Mouse (Mus musculus) forebrain, embryonic 12.5 days (tissue): ENCODE data around the gene Zg16. TPM values are rescaled to one million over a fixed set of nuclear protein-coding genes. Genes with fewer than 3 reads are reported as not detected.

Source experiments
- ATAC-seq: fragments of 200-750 bp; cut with Nextera tagmentation; 2 replicates; pipeline ENCODE4 v1.8.0; 2017; ENCODE audit warnings: moderate TSS enrichment; ENCODE audit not compliant: low FRiP score
- H3K27ac ChIP-seq: fragments of 300-500 bp; sonication (generic); 2 replicates; pipeline ENCODE4 v1.5.1; 2016; ENCODE audit warnings: mild to moderate bottlenecking
- H3K27me3 ChIP-seq: fragments of 300-500 bp; sonication (generic); 2 replicates; pipeline ENCODE4 v1.6.1; 2016; ENCODE audit warnings: mild to moderate bottlenecking
- H3K36me3 ChIP-seq: fragments of 300-500 bp; sonication (generic); replicated peaks from 2 replicates; pipeline ENCODE4 v1.6.1; 2016; ENCODE audit warnings: mild to moderate bottlenecking
- H3K4me1 ChIP-seq: fragments of 300-500 bp; sonication (generic); 2 replicates; pipeline ENCODE4 v1.6.1; 2016
- H3K4me2 ChIP-seq: fragments of 300-500 bp; sonication (generic); 2 replicates; pipeline ENCODE4 v1.6.1; 2016; ENCODE audit warnings: mild to moderate bottlenecking, moderate library complexity
- H3K4me3 ChIP-seq: fragments of 300-500 bp; sonication (generic); replicated peaks from 2 replicates; pipeline ENCODE4 v1.5.1; 2016; ENCODE audit warnings: mild to moderate bottlenecking
- H3K9ac ChIP-seq: fragments of 300-500 bp; sonication (generic); 2 replicates; pipeline ENCODE4 v1.6.1; 2016; ENCODE audit warnings: mild to moderate bottlenecking
- H3K9me3 ChIP-seq: fragments of 300-500 bp; sonication (generic); 2 replicates; pipeline ENCODE4 v1.6.1; 2016
- WGBS: fragments of 180-500 bp; shearing (Covaris S2); methylation state at CpG from one replicate; pipeline ENCODE4 v1.1.7; 2016; 5-methylcytosine and 5-hydroxymethylcytosine counted together
- polyA plus RNA-seq: library from polyadenylated mRNA; unstranded; fragments of >200 nt; fragmentation: Nextera tagmentation; extraction: Ambion mirVana; gene quantifications from 2 replicates; pipeline ENCODE4 v1.2.1, GENCODE M21; 2016

Gene Zg16
- polyA plus RNA-seq, 1 experiment from 2014 or later, result not detected

DNA sequence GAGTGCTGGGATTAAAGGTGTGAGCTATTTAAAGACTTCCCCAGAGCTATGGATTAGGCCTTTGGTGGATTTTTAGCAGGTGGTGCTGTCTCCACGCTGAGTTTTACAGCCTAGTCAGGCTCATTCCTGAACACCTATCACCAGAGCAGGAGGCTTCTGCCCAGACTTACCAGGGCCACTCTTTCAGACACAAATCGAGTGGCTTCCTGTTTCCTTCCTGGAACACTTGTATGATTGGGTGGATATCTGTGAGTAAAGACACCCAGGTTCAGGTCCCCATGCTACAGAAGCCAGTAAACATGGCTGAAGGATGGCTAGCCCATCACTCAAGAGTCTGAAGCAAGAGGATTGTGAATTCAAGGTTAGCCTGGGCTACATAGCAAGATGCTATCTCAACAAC, 4.1 kb downstream of the Zg16 start:
- Histone ChIP-seq H3K9ac (no peak overlapping the region), H3K9me3 (no peaks in the 10 kb centered on the region), H3K27me3 (no peaks in the 10 kb centered on the region), H3K4me2 (no peak overlapping the region), H3K27ac (no peak overlapping the region), H3K4me1 (no peaks in the 10 kb centered on the region), H3K4me3 (no peak overlapping the region), H3K36me3 (no peaks in the 10 kb centered on the region)
- ATAC-seq, result no peak
- WGBS, result 56% methylated on average over 2 of the region's 2 CpGs

DNA sequence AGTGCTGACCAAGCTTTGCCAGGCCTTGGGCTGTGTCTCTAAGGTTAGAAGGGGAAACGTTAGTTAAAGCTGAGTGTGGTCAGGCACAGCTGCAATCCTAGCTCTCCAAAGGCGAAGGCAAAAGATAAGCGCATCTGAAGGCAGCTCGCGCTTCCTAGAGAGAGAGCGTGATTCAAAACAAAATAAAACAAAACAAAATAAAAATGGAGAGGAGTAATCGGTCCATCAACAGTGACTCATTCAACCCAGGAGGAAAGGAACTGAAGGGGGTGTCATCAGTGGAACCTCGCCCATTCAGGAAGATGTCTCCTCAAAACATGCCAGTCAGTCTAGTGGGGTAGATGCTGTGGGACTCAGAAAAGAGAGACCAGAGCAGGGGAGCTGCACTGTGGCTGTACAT, 4.9 kb downstream of the Zg16 start:
- ATAC-seq, result no peak
- 85% methylated on average over 8 of the region's 8 CpGs for WGBS
- no peak overlapping the region for H3K27ac ChIP-seq
- no peaks in the 10 kb centered on the region for H3K27me3 ChIP-seq
- no peaks in the 10 kb centered on the region for H3K36me3 ChIP-seq
- H3K4me2 ChIP-seq, result no peak overlapping the region
- no peaks in the 10 kb centered on the region for H3K4me1 ChIP-seq
- H3K4me3 ChIP-seq, result no peak overlapping the region
- no peak overlapping the region for H3K9ac ChIP-seq
- H3K9me3 ChIP-seq, result no peaks in the 10 kb centered on the region

DNA sequence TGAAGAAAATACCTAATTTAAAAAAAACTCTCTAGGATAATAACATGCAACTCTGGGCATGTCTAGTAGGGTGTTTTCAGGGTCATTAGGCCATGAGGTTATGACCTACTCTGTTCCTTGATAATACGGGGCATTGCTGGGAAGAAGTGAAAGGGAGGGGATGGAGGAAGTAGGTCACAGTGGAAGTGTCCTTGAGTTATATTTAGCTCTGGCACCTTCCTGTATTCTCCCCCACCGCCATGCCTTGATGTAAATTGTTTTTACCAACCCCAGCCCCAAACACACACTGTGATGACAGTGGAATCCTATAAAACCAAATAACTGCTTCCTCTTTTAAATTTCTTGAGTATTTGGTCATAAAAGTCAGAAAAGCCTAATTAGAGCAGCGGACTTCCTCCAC, 7.1 kb downstream of the Zg16 start:
- WGBS, result 74% methylated on average over 3 of the region's 3 CpGs

DNA sequence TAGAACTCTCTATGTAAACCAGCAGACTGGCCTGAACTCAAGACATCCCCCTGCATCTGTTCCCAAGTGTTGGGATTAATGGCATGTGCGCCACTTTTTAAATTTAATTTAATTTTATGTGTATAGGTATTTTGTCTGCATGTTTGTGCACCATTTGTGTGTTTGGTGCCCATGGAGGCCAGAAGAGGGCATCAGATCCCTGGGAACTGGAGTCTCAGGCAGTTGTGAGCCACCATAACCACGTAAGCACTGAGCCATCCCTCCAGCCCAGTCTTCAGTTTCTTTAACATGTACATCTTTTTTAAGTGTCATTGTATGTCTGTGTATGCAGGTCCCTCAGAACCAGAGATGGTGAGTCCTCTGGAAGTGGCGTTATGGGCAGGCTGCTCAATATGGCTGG, 9.4 kb downstream of the Zg16 start:
- Histone ChIP-seq H3K4me3 (no peak overlapping the region), H3K27me3 (no peaks in the 10 kb centered on the region), H3K9ac (no peak overlapping the region), H3K36me3 (no peaks in the 10 kb centered on the region), H3K4me1 (no peaks in the 10 kb centered on the region), H3K4me2 (no peak overlapping the region), H3K9me3 (no peaks in the 10 kb centered on the region), H3K27ac (no peak overlapping the region)
- WGBS, result 81% methylated on average over 3 of the region's 3 CpGs
- no peak for ATAC-seq

More for the DNA sequence above, 7.1 kb downstream of the Zg16 start:
- no peaks in the 10 kb centered on the region for H3K27me3 ChIP-seq
- ATAC-seq, result no peak
- H3K4me1 ChIP-seq, result no peaks in the 10 kb centered on the region
- H3K9me3 ChIP-seq, result no peaks in the 10 kb centered on the region
- H3K4me3 ChIP-seq, result no peak overlapping the region
- H3K9ac ChIP-seq, result no peak overlapping the region
- no peak overlapping the region for H3K27ac ChIP-seq
- H3K36me3 ChIP-seq, result no peaks in the 10 kb centered on the region
- H3K4me2 ChIP-seq, result no peak overlapping the region

DNA sequence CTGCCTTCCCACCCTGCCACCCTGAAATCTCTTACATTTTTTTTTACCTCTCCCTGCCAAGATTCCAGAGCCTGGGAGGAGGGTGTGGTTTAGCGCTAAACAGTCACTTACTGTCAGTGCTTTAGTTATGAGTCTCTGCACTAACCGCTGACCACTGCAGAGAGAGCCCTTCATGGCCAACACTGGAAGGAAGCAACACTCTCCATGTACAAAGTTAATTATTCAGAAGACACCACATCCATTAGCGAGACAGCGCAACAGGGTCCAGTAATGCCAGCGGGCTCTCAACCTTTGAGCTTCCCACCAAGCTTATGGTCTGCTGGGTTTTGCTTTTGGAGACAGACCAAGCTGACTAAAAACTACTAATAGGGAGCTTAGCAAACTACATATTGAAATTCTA, 10.9 kb downstream of the Zg16 start:
- no peak overlapping the region for H3K4me3 ChIP-seq
- no peaks in the 10 kb centered on the region for H3K27me3 ChIP-seq
- no peak overlapping the region for H3K27ac ChIP-seq
- H3K36me3 ChIP-seq, result no peaks in the 10 kb centered on the region
- ATAC-seq, result no peak
- 91% methylated on average over 5 of the region's 5 CpGs for whole genome bisulfite sequencing
- H3K9ac ChIP-seq, result no peak overlapping the region
- no peak overlapping the region for H3K4me2 ChIP-seq
- no peaks in the 10 kb centered on the region for H3K4me1 ChIP-seq
- no peaks in the 10 kb centered on the region for H3K9me3 ChIP-seq

DNA sequence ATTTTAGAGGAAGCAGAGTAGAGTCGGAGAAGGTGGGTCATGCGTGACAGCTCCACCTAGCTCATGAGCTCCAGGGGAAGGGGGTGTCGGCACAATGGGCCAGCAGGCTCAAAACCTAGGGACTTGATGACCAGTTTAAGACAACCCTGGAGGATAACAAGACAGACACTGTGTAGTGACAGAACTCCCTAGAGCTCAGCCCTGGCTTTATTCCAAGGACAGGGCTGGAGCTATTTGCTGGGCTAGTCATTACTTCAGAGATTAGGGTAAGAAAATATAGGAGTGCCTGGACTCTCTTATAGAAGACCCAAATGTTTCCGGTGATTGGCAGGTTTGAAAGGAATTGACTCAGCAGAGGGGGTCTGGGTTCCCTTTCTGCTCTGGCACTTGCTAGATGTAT, 13.9 kb downstream of the Zg16 start:
- Histone ChIP-seq H3K4me1 (no peaks in the 10 kb centered on the region), H3K4me3 (no peak overlapping the region), H3K4me2 (no peak overlapping the region), H3K36me3 (no peaks in the 10 kb centered on the region), H3K27ac (no peak overlapping the region), H3K9ac (no peak overlapping the region), H3K9me3 (no peaks in the 10 kb centered on the region), H3K27me3 (no peaks in the 10 kb centered on the region)
- no peak for ATAC-seq
- 91% methylated on average over 4 of the region's 4 CpGs for WGBS

DNA sequence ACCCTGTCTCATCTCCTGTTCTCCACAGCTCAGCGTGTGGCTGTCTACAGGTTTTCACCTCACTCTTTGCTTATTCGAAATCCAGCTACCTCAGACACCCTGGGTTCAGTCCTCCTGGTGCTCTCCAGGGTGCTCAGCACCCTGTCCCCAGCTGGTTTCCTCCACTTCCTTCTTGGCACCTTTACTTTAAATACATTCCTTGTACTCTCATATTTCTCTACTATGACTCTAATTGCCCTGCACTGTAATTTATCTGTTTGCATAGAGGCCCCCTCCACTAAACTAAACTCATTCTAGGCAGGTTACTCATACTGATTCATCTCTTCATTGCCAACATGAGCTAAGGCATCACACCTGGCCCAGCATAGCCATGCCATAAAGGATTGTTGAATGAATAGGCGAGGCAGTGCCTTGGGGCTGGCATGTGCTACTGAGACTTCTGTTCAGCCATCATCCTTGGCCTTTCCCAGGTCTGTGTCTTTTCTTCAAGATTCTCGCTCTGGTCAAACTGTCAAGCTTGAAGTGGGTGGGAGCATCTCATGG, 16.2 kb downstream of the Zg16 start:
- Histone ChIP-seq H3K4me3 (no peak overlapping the region), H3K9me3 (no peaks in the 10 kb centered on the region), H3K27ac (no peak overlapping the region), H3K36me3 (no peaks in the 10 kb centered on the region), H3K4me1 (no peaks in the 10 kb centered on the region), H3K4me2 (no peak overlapping the region), H3K27me3 (no peaks in the 10 kb centered on the region), H3K9ac (no peak overlapping the region)
- WGBS, result 75% methylated on average over 4 of the region's 4 CpGs
- ATAC-seq, result no peak

DNA sequence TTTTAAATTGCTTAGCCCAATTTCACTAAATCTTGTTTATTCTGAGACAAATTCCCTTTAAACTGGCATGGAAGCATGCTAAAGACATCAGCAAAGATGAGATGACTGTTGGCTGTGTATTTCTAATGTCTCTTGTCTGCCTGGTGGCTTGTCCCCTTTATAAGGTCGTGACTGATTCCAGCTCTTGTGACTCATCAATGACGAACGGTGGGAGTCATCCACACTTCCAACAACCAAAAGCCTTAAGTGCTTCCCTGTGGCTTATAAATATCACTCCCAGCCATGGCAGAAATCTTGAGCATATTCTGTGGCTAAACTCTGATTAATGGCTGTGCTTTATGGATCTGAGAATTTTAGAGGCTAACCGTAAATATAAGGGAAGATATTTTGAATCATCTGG, 20.8 kb downstream of the Zg16 start:
- H3K9me3 ChIP-seq, result no peaks in the 10 kb centered on the region
- H3K4me1 ChIP-seq, result no peaks in the 10 kb centered on the region
- no peak overlapping the region for H3K9ac ChIP-seq

DNA sequence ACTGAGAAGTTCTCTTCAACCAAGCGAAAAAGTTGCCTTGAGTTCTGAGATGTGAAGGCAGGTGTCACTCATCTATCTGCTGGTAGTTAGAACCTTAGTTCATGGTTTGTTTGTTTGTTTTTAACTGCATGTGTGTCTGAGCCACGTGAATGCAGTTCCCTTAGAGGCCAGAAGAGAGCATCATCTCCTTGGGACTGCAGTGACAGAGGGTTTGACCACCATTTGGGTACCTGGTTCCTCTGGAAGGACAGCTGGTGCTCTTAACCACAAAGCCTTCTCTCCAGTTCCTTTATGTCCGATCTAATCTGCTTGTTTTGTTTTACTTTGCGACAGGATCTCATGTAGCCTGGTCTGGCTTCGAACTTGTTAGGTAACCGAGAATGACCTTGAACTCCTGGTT, 21.6 kb downstream of the Zg16 start:
- Histone ChIP-seq H3K9ac (no peak overlapping the region), H3K27ac (no peak overlapping the region), H3K9me3 (no peaks in the 10 kb centered on the region), H3K27me3 (no peaks in the 10 kb centered on the region), H3K4me1 (no peaks in the 10 kb centered on the region), H3K36me3 (no peaks in the 10 kb centered on the region), H3K4me2 (no peak overlapping the region), H3K4me3 (no peak overlapping the region)
- WGBS, result 89% methylated on average over 6 of the region's 6 CpGs
- ATAC-seq, result no peak

More for the DNA sequence above, 20.8 kb downstream of the Zg16 start:
- no peak overlapping the region for H3K4me3 ChIP-seq
- WGBS, result 77% methylated on average over 4 of the region's 4 CpGs
- H3K4me2 ChIP-seq, result no peak overlapping the region
- H3K36me3 ChIP-seq, result no peaks in the 10 kb centered on the region
- no peaks in the 10 kb centered on the region for H3K27me3 ChIP-seq
- H3K27ac ChIP-seq, result no peak overlapping the region
- ATAC-seq, result no peak

DNA sequence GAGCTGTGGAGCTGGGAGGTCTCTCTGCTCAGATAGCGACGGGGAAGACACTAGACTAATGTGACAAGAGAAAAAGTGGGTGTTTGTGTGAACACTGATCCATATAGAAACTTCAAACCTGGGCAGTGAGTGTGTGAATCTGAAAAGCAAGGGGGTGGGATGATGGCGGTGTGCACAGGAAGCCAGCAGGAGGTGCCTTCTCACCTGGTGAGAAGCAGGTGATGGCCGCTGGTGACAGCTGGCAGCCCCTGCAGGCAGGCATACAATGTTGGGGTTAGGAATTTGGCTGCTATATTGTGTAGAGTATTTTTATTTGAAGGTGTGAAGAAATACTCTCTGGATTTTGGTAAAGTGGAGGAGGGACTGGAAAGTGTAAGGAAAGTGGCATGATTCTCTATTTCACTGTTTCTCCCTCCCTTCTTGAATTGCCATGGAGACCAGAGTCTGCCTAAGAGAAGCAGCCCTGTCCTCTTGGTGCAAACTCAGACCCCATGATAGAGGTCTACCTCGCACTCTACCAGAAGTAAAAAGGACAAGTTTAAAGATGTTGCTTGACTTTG, 32.0 kb downstream of the Zg16 start:
- H3K27ac ChIP-seq, result no peak overlapping the region
- no peak overlapping the region for H3K9ac ChIP-seq
- H3K4me1 ChIP-seq, result no peaks in the 10 kb centered on the region
- no peak overlapping the region for H3K4me2 ChIP-seq
- no peak for ATAC-seq
- H3K27me3 ChIP-seq, result no peaks in the 10 kb centered on the region
- no peaks in the 10 kb centered on the region for H3K36me3 ChIP-seq
- no peak overlapping the region for H3K4me3 ChIP-seq
- no peaks in the 10 kb centered on the region for H3K9me3 ChIP-seq
- 78% methylated on average over 5 of the region's 5 CpGs for WGBS

DNA sequence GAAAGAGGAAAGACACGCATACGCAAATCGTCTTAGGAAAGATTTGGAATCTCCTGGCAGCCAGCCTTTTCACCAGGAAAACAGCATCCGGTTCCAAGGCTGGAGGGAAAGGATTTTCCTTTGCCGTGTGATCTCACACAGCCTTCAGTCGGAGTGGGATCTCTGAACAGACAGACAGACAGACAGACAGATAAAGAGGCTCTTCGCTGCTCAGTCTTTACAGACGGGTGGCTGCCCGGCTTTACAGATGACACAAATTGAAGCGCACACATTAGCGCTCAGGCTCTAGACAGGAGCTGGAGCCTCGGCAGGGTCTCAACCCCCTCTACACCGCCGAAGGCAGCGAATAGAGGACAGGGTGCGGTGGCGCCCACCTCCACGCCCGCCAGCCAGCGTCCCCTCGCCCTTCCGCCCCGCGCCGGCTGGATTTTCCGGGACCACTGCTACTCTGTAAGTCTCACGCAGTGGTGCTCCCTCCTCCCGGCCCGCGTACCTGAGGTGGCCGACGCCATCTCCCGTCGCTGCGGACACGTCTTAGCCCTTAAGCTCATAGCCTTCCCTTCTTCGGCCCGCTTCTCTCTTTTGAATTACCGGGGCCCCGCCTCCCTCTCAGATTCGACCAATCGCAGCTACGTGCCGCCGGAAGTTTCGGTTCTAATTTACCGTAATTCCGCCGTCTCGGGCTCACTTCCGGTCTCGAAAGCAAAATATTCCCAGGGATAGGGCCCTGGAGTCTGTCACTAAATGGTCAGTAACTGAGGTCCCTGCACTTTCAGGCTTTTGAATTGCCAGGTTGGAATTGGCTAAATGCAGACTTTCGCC, 45.1 kb downstream of the Zg16 start, which contains the start of gene Kif22:
Gene Kif22 (minus strand): TSS at position 621 of the 822 bp plus-strand sequence.
- WGBS, result under 1% methylated on average over 53 of the region's 53 CpGs
- ATAC-seq, result peak; percentile 89

DNA sequence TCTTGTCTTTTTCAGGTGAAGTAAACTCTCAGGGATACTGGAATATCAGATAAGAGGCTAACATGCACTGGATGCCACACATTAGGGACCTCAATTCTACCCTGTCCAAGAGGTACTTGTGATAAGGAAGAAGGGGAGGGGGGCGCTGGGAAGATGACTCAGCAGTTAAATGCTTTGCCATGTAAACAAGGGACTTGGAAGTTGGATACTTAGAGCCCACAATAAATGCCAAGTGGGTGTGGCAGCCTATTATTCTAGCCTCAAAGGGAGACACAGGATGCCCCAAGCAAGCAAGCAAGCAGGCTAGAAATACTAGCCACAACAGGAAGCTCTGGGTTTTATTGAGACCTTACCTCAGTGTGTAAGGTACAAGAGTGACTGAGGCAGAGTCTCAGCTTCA, 55.9 kb downstream of the Zg16 start:
- Histone ChIP-seq H3K9me3 (no peaks in the 10 kb centered on the region), H3K4me3 (no peak overlapping the region), H3K4me2 (no peak overlapping the region), H3K27ac (no peak overlapping the region), H3K4me1 (peaks cover 9% of the 10 kb centered on the region), H3K9ac (no peak overlapping the region), H3K36me3 (peaks cover 81% of the 10 kb centered on the region), H3K27me3 (no peaks in the 10 kb centered on the region)
- ATAC-seq, result no peak
- 91% methylated on average over 1 of the region's 1 CpGs for WGBS

More for the DNA sequence above, 45.1 kb downstream of the Zg16 start, which contains the start of gene Kif22:
- peak within 1 kb of the TSS; percentile 80 for H3K27ac ChIP-seq
- H3K27me3 ChIP-seq, result no peaks in the 10 kb centered on the region
- H3K36me3 ChIP-seq, result peaks cover 21% of the 10 kb centered on the region
- peaks cover 23% of the 10 kb centered on the region for H3K4me1 ChIP-seq
- no peaks in the 10 kb centered on the region for H3K9me3 ChIP-seq
- H3K4me2 ChIP-seq, result peak within 1 kb of the TSS; percentile 81
- peak within 1 kb of the TSS; percentile 94 for H3K9ac ChIP-seq
- peak within 1 kb of the TSS; percentile 92 for H3K4me3 ChIP-seq

DNA sequence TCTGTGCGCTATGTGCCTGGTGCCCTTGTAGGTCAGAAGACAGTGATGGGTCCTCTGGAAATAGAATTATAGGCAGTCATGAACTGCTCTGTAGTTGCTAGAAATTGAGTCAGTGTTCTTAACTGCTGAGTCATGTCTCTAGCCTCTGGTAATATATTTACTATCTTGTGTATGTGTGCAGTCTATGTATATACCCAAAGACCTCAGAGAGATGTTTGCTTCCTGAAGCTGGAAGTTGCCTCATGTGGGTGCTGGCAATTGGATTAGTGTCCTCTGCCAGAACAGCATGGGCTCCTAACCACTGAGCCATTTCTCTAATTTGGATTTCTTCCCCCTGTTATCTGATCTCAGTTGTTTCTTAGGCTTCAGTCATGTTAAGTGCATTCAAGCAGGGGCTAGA, 57.0 kb downstream of the Zg16 start:
- Histone ChIP-seq H3K4me2 (no peak overlapping the region), H3K4me1 (peaks cover 9% of the 10 kb centered on the region), H3K4me3 (no peak overlapping the region), H3K27me3 (no peaks in the 10 kb centered on the region), H3K36me3 (peaks cover 72% of the 10 kb centered on the region), H3K27ac (no peak overlapping the region), H3K9ac (no peak overlapping the region), H3K9me3 (no peaks in the 10 kb centered on the region)
- 97% methylated on average over 1 of the region's 1 CpGs for WGBS
- no peak for ATAC-seq
